Mouse (Mus musculus): ENCODE results near the gene Olfr789.

Olfr789 gene

GRCm38 (mm10) chr10:129484452-129484851 is at the start of gene Olfr789:
Gene Olfr789 (plus strand): TSS chr10:129484752.
- no peak for DNase-seq

- DNase-seq, result no peak
These were observed 23.0 kb upstream of the Olfr789 start, which contains the start of gene Olfr787 for GRCm38 (mm10) chr10:129461562-129461961. Gene Olfr787 (plus strand): TSS chr10:129461862.

GRCm38 (mm10) chr10:129470698-129471097 is 13.9 kb upstream of the Olfr789 start, which contains the start of gene Olfr788:
Gene Olfr788 (plus strand): TSS chr10:129470998.
- DNase-seq, result no peak

- no peak for DNase-seq
These were observed 11.3 kb upstream of the Olfr789 start for GRCm38 (mm10) chr10:129473256-129473655.

- DNase-seq, result no peak
These were observed 10.8 kb upstream of the Olfr789 start for GRCm38 (mm10) chr10:129473723-129474122.

- DNase-seq, result no peak
These were observed 5.5 kb downstream of the Olfr789 start for GRCm38 (mm10) chr10:129490101-129490500.

- no peak for DNase-seq
These were observed 13.6 kb downstream of the Olfr789 start, which contains the start of gene Olfr790 for GRCm38 (mm10) chr10:129498192-129498591. Gene Olfr790 (plus strand): TSS chr10:129498492.

GRCm38 (mm10) chr10:129521492-129521891 is 36.9 kb downstream of the Olfr789 start, which contains the start of gene Olfr791:
Gene Olfr791 (plus strand): TSS chr10:129521792.
- no peak for DNase-seq

- no peak for DNase-seq
These were observed 54.3 kb downstream of the Olfr789 start, which contains the start of gene Olfr792 for GRCm38 (mm10) chr10:129538862-129539261. Gene Olfr792 (plus strand): TSS chr10:129539162.
